Mouse (Mus musculus) spleen, postnatal 14 days (tissue): ENCODE data around the gene Rps27a.
A peak's percentile ranks its signal among the peaks of the same experiment; 100 is the strongest.
"Not testable (repeated sequence)": the region's sequence is repeated elsewhere in the genome, so short reads cannot be mapped to it uniquely, and the experiment has no call there.

ENCODE experiments used
- DNase-seq, 2 experiments: peaks; one replicate each; pipeline ENCODE4 v3.0.0; 2021 to 2022; ENCODE audit warnings: low spot score in 2 of 2

Gene Rps27a

GRCm38 (mm10) chr11:29547752-29548503 lies at the start of gene Rps27a, which contains the start of gene Clhc1:
Rps27a (minus strand) TSS chr11:29548109.
Clhc1 (plus strand) TSS chr11:29547950.
- peak; percentile 93 to 97 for DNase-seq

- DNase-seq, result no peak
Observed at GRCm38 (mm10) chr11:29597159-29597558, 49.2 kb upstream of the Rps27a start.

DNA sequence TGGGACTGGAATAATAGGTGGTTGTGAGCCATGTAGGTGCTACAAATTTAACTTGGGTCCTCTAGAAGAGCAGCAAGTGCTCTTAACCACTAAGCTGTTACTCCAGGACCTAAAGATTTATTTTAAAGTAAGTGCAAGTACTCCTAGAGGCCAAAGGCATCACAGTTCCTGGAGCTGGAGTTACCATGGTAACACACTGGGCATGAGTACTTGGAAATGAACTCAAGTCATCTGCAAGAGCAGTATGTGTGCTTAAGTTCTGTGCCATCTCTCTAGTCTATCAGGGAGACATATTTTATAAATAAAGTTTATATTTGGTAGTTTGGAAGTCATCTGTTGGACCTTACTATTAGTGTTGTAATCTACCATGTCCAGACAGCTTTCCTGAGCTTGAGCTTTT lies 47.3 kb upstream of the Rps27a start:
- no peak for DNase-seq

- no peak for DNase-seq
Observed at GRCm38 (mm10) chr11:29579610-29580009, 31.7 kb upstream of the Rps27a start.

GRCm38 (mm10) chr11:29572656-29573055 lies 24.7 kb upstream of the Rps27a start:
- no peak for DNase-seq

DNA sequence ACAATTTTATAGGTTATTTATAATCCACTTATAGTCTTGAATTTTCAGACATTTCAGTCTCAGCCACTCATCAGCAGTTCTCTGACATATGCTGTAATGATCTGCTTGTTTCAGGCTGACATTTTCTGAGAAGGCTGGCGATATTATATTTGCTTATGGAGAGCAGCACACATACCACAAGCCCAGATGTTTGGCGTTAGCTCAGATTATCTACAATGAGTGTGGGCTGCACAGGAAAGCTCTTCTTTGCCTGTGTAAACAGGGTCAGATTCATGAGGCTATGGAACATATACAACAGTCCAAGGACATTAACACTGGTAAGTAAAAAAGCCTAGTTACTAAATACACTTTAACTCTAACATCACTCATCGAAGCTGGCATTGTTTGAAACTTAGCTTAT lies 23.6 kb upstream of the Rps27a start:
- DNase-seq, result no peak

DNA sequence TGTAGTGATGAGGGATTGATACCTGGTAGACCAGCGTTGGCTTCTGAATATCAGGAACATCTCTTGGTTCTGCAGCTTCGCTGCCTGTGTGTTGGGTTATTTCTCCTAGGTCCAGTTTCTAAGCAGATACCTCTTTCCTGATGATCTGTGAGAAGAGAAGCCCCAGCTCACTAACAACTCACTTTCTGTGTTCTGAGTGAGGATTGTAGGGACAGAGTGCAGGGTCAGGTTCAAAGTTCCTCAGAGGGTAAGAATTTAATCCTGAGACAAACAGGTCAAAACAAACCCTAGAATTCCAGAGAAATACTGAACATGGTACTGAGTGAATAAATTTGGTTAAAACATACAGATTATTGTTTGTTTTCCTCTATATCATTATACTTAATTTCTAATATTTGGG lies 15.5 kb upstream of the Rps27a start:
- DNase-seq, result no peak

GRCm38 (mm10) chr11:29560990-29561389 lies 13.1 kb upstream of the Rps27a start:
- DNase-seq, result no peak

GRCm38 (mm10) chr11:29560452-29560851 lies 12.5 kb upstream of the Rps27a start:
- no peak for DNase-seq

- DNase-seq, result no peak
Observed at GRCm38 (mm10) chr11:29549425-29549778, 1.5 kb upstream of the Rps27a start.

DNA sequence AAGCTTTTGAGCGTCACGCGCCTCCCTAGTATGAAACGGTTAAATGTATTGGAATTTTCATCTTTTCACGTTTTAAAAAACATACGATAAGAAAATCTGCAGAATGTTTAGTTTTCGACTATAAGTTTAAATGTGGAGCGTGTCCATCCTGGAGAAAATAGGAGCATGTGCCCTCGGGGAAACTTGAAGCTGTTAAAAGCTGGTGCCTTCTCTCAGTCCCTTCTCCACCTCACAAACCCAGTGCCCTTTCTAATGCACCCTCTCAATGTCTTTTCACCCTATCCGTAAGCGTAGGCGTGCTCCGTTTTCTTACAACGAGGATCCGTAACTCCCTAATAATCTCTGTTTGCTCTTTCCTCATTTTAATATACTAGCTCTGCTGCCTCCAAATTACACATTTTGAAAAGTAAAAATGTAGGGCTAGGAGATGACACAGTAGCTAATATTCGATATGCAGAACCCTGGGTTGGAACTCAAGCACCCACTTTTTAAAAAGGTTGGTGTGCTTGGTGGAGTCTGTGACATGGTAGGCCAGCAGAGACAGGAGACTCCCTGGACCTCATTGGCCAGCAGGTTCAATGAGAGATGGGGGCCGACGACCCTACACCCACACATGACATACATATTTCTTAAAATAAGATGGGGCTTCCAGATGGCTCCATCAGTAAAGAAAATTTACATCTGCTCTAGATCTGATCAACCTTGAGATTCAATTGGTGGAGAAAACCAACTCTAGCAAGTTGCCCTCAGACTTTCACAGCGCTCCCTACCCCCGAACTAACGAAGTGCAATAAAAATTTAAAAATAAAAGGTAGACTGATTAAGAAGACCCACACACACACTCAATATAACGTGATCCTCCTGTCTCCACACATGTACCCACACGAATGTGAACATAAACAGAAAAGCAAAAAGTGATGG lies 855 bp upstream of the Rps27a start:
- no peak for DNase-seq

DNA sequence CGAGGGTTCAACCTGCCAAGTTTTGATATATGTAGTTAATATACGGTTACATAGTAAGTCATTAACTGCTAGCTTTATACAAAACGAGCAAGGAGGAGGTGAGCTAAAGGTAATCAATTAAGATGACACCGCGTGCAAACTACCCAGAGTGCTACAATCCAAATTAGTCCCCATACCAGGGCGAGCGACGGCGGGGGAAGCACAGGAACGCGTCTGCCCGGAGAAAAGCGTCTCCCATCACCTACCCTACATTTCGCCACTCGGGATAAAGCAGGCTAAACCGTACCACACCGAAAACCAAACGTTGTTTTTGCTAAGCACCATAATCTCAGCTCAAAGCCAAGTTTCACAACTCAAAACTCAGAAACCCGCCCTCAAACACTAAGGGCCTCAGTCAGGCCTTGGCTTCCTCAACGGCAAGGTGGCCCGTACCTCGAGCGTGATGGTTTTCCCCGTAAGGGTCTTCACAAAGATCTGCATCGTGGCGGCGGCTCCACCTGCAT lies 609 bp downstream of the Rps27a start:
- no peak for DNase-seq

GRCm38 (mm10) chr11:29546762-29547161 lies 1.1 kb downstream of the Rps27a start:
- no peak for DNase-seq

DNA sequence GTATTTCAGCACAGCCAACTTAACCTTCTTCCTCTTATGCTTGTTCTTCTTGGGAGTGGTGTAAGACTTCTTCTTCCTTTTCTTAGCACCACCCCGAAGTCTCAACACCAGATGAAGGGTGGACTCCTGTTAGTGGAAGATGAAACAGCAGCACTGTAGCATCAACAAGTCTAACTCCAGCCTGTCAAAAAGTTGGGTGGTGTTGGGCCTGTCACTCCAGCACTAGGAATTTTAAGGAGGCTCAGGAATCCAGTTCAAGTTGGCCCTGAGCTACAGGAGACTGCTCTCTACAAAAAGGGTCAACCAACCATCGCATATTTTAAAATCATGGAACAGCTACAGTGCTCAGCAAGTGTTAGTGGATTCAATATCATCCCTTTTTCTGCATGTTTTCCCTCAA lies 1.6 kb downstream of the Rps27a start:
- DNase-seq, result not testable (repeated sequence)

- not testable (repeated sequence) for DNase-seq
Observed at GRCm38 (mm10) chr11:29545150-29545752, 2.7 kb downstream of the Rps27a start.

GRCm38 (mm10) chr11:29544225-29544945 lies 3.5 kb downstream of the Rps27a start:
- DNase-seq, result no peak

GRCm38 (mm10) chr11:29538201-29538600 lies 9.7 kb downstream of the Rps27a start:
- no peak for DNase-seq

- peak; percentile 43 to 57 for DNase-seq
Observed at GRCm38 (mm10) chr11:29525988-29526794, 21.7 kb downstream of the Rps27a start, which contains the start of gene Mtif2. Mtif2 (plus strand) TSS chr11:29526408.

- peak; percentile 87 to 90 for DNase-seq
Observed at GRCm38 (mm10) chr11:29514682-29515412, 33.1 kb downstream of the Rps27a start, which contains the start of gene Prorsd1. Prorsd1 (minus strand) TSS chr11:29515033.

- DNase-seq, result no peak
Observed at GRCm38 (mm10) chr11:29514325-29514681, 33.6 kb downstream of the Rps27a start.
